Mouse (Mus musculus): ENCODE data around the gene Vmn1r118.
"Not testable (repeated sequence)": the region's sequence is repeated elsewhere in the genome, so short reads cannot be mapped to it uniquely, and the experiment has no call there.

- not testable (repeated sequence) for TF ChIP-seq CTCF (IDR thresholded peaks at IDR 0.05; ENCODE audit: borderline replicate concordance, control insufficient read depth, extremely low read depth, insufficient read depth, low read length, poor library complexity); POLR2A (IDR thresholded peaks at IDR 0.05; ENCODE audit: control insufficient read depth, extremely low read depth, insufficient read depth, low read length, poor library complexity)
Measured at GRCm38 (mm10) chr7:20884021-20884420, 28.1 kb downstream of the Vmn1r118 start, which contains the start of gene Vmn1r117.
